Comparison of ENCODE assay signal across 26 mouse cellular contexts in genomic region chr7:34693916-34694315, GRCm38 (mm10). TPM values are rescaled to one million over a fixed set of nuclear protein-coding genes. Genes with fewer than 3 reads are reported as not detected.
A peak's percentile ranks its signal among the peaks of the same experiment; 100 is the strongest.
DNase-seq lines count a peak whose midpoint lies in the region; ATAC-seq and TF ChIP-seq lines count a peak whose summit lies in the region.
"Had no signal": no experiment of that assay in that cellular context is flagged by ENCODE, and none has a peak within 500 bp of the region (broad histone marks: within the 10 kb centered on the region; RNA-seq: fewer than 3 reads in every experiment).

No protein-coding gene starts in this region.

- H3K4me1 ChIP-seq in hindbrain, embryonic 11.5 days (replicated peaks; ENCODE audit: control insufficient read depth, insufficient read depth, low read length) = peaks cover 12% of the 10 kb centered on the region; the same call in 1 of the 2 replicates
- H3K4me1 ChIP-seq in hindbrain, postnatal 0 days (ENCODE audit: insufficient read depth, low read length) = peaks cover 11% of the 10 kb centered on the region; the same call in 1 of the 2 replicates
- H3K4me1 ChIP-seq in midbrain, embryonic 14.5 days (ENCODE audit: control insufficient read depth, insufficient read depth, low read length) = peaks cover 41% of the 10 kb centered on the region
- H3K4me1 ChIP-seq in midbrain, embryonic 15.5 days = peaks cover 47% of the 10 kb centered on the region
- peaks cover 4% of the 10 kb centered on the region for H3K4me1 ChIP-seq in ES-Bruce4 (ENCODE audit: control insufficient read depth, insufficient read depth, low read length)
- peaks cover 73% of the 10 kb centered on the region for H3K4me1 ChIP-seq in hindbrain, embryonic 13.5 days (replicated peaks)
- peaks cover 26% of the 10 kb centered on the region for H3K4me1 ChIP-seq in embryonic facial prominence, embryonic 10.5 days

- no peaks in the 10 kb centered on the region for H3K27me3 ChIP-seq in hindbrain, embryonic 11.5 days (ENCODE audit: control insufficient read depth, insufficient read depth, low read length)
- H3K27me3 ChIP-seq in hindbrain, postnatal 0 days (ENCODE audit: insufficient read depth, low read length) = no peaks in the 10 kb centered on the region
- no peaks in the 10 kb centered on the region for H3K27me3 ChIP-seq in midbrain, embryonic 14.5 days (ENCODE audit: control insufficient read depth, insufficient read depth, low read length)
- no peaks in the 10 kb centered on the region for H3K27me3 ChIP-seq in midbrain, embryonic 15.5 days (replicated peaks)
- H3K27me3 ChIP-seq in ES-Bruce4 (ENCODE audit: control insufficient read depth, insufficient read depth, low read length, poor library complexity, severe bottlenecking) = no peaks in the 10 kb centered on the region
- H3K27me3 ChIP-seq in hindbrain, embryonic 13.5 days = no peaks in the 10 kb centered on the region
- H3K27me3 ChIP-seq in embryonic facial prominence, embryonic 10.5 days (replicated peaks; ENCODE audit: low read depth, poor library complexity, severe bottlenecking) = no peaks in the 10 kb centered on the region
- H3K27me3 ChIP-seq: embryonic facial prominence, embryonic 12.5 days had no signal

- H3K4me3 ChIP-seq in hindbrain, embryonic 11.5 days (ENCODE audit: low read depth, low read length) = no peak overlapping the region
- H3K4me3 ChIP-seq in hindbrain, postnatal 0 days (ENCODE audit: low read length) = no peak overlapping the region
- no peak overlapping the region for H3K4me3 ChIP-seq in midbrain, embryonic 14.5 days (replicated peaks; ENCODE audit: low read depth, low read length)
- H3K4me3 ChIP-seq in midbrain, embryonic 15.5 days = no peak overlapping the region
- peak overlapping the region; percentile 16 for H3K4me3 ChIP-seq in ES-Bruce4 (ENCODE audit: low read depth, low read length)
- no peak overlapping the region for H3K4me3 ChIP-seq in hindbrain, embryonic 13.5 days
- no peak overlapping the region for H3K4me3 ChIP-seq in embryonic facial prominence, embryonic 10.5 days
- H3K4me3 ChIP-seq: embryonic facial prominence, embryonic 12.5 days had no signal

- H3K36me3 ChIP-seq in hindbrain, embryonic 11.5 days (ENCODE audit: control insufficient read depth, insufficient read depth, low read length) = no peaks in the 10 kb centered on the region
- H3K36me3 ChIP-seq in hindbrain, postnatal 0 days (ENCODE audit: insufficient read depth, low read length) = no peaks in the 10 kb centered on the region
- no peaks in the 10 kb centered on the region for H3K36me3 ChIP-seq in midbrain, embryonic 14.5 days (ENCODE audit: control insufficient read depth, insufficient read depth, low read length)
- no peaks in the 10 kb centered on the region for H3K36me3 ChIP-seq in midbrain, embryonic 15.5 days (replicated peaks)
- H3K36me3 ChIP-seq in ES-Bruce4 (ENCODE audit: control insufficient read depth, insufficient read depth, low read length, poor library complexity, severe bottlenecking) = no peaks in the 10 kb centered on the region
- H3K36me3 ChIP-seq in hindbrain, embryonic 13.5 days = no peaks in the 10 kb centered on the region
- H3K36me3 ChIP-seq in embryonic facial prominence, embryonic 10.5 days (replicated peaks) = no peaks in the 10 kb centered on the region
- H3K36me3 ChIP-seq: embryonic facial prominence, embryonic 12.5 days had no signal

- DNase-seq in hindbrain, embryonic 11.5 days (ENCODE audit: low spot score) = no peak
- no peak for DNase-seq in hindbrain, postnatal 0 days (ENCODE audit: low spot score)
- DNase-seq in midbrain, embryonic 14.5 days = no peak
- no peak for DNase-seq in embryonic facial prominence, embryonic 10.5 days (ENCODE audit: low spot score)
- DNase-seq: adrenal gland, postnatal 10 days; cerebellum, adult 9-10 months; cerebellum, postnatal 36 days; gastrocnemius, postnatal 36 days; heart, adult 18-20 months; heart, postnatal 36 days; kidney, adult 11 months; kidney, postnatal 14 days; layer of hippocampus, adult 9-11 months; liver; lung, embryonic 14.5 days; lung, postnatal 14 days; right cerebral cortex, postnatal 4 days; thymus, postnatal 4 days had no signal

- H3K27ac ChIP-seq in hindbrain, embryonic 11.5 days (ENCODE audit: low read depth, low read length) = peak overlapping the region; percentile 58; the same call in 1 of the 2 replicates
- no peak overlapping the region for H3K27ac ChIP-seq in hindbrain, postnatal 0 days
- peak overlapping the region; percentile 75 for H3K27ac ChIP-seq in midbrain, embryonic 14.5 days (replicated peaks; ENCODE audit: low read depth, low read length)
- no peak overlapping the region for H3K27ac ChIP-seq in midbrain, embryonic 15.5 days
- H3K27ac ChIP-seq in ES-Bruce4 (ENCODE audit: insufficient read depth, low read length) = no peak overlapping the region
- H3K27ac ChIP-seq in hindbrain, embryonic 13.5 days = peak overlapping the region; percentile 76
- no peak overlapping the region for H3K27ac ChIP-seq in embryonic facial prominence, embryonic 10.5 days (replicated peaks)
- H3K27ac ChIP-seq: embryonic facial prominence, embryonic 12.5 days; liver, embryonic 14.5 days; stomach, postnatal 0 days had no signal

- no peaks in the 10 kb centered on the region for H3K9me3 ChIP-seq in hindbrain, embryonic 11.5 days (ENCODE audit: control insufficient read depth, low read length)
- no peaks in the 10 kb centered on the region for H3K9me3 ChIP-seq in hindbrain, postnatal 0 days (ENCODE audit: low read length)
- no peaks in the 10 kb centered on the region for H3K9me3 ChIP-seq in midbrain, embryonic 14.5 days (ENCODE audit: control insufficient read depth, low read length)
- no peaks in the 10 kb centered on the region for H3K9me3 ChIP-seq in midbrain, embryonic 15.5 days
- no peaks in the 10 kb centered on the region for H3K9me3 ChIP-seq in ES-Bruce4 (replicated peaks; ENCODE audit: control insufficient read depth, insufficient read depth, low read length, poor library complexity, severe bottlenecking)
- no peaks in the 10 kb centered on the region for H3K9me3 ChIP-seq in hindbrain, embryonic 13.5 days
- no peaks in the 10 kb centered on the region for H3K9me3 ChIP-seq in embryonic facial prominence, embryonic 10.5 days
- H3K9me3 ChIP-seq: embryonic facial prominence, embryonic 12.5 days had no signal

- TF ChIP-seq EP300 in ES-Bruce4 (IDR thresholded peaks at IDR 0.05; ENCODE audit: insufficient read depth, low read depth, low read length) = no peak

- TF ChIP-seq CTCF in hindbrain, postnatal 0 days (IDR thresholded peaks at IDR 0.05; ENCODE audit: low read depth) = no peak
- TF ChIP-seq CTCF in ES-Bruce4 (IDR thresholded peaks at IDR 0.05; ENCODE audit: low read depth, low read length) = no peak

- H3K9ac ChIP-seq in hindbrain, embryonic 11.5 days (ENCODE audit: low read depth, low read length) = no peak overlapping the region
- H3K9ac ChIP-seq in hindbrain, postnatal 0 days (replicated peaks; ENCODE audit: low read length) = no peak overlapping the region
- no peak overlapping the region for H3K9ac ChIP-seq in midbrain, embryonic 14.5 days (replicated peaks; ENCODE audit: low read length)
- H3K9ac ChIP-seq in midbrain, embryonic 15.5 days = no peak overlapping the region
- H3K9ac ChIP-seq in ES-Bruce4 (ENCODE audit: low read depth, poor library complexity, severe bottlenecking) = no peak overlapping the region
- H3K9ac ChIP-seq in hindbrain, embryonic 13.5 days = no peak overlapping the region
- H3K9ac ChIP-seq: embryonic facial prominence, embryonic 12.5 days; liver, embryonic 14.5 days; lung, embryonic 14.5 days had no signal

- ATAC-seq in hindbrain, embryonic 11.5 days (ENCODE audit: low FRiP score) = no peak
- ATAC-seq in hindbrain, postnatal 0 days = no peak
- ATAC-seq in midbrain, embryonic 14.5 days (ENCODE audit: low FRiP score, low TSS enrichment) = no peak
- no peak for ATAC-seq in midbrain, embryonic 15.5 days (replicated peaks)
- ATAC-seq in hindbrain, embryonic 13.5 days (ENCODE audit: low FRiP score) = no peak
- ATAC-seq: forebrain, embryonic 14.5 days had no signal

- H3K4me2 ChIP-seq in hindbrain, embryonic 11.5 days (replicated peaks; ENCODE audit: low read depth, low read length) = no peak overlapping the region
- H3K4me2 ChIP-seq in hindbrain, postnatal 0 days (ENCODE audit: low read depth, low read length) = no peak overlapping the region
- H3K4me2 ChIP-seq in midbrain, embryonic 14.5 days (ENCODE audit: low read length) = no peak overlapping the region
- no peak overlapping the region for H3K4me2 ChIP-seq in midbrain, embryonic 15.5 days
- no peak overlapping the region for H3K4me2 ChIP-seq in hindbrain, embryonic 13.5 days
- H3K4me2 ChIP-seq: embryonic facial prominence, embryonic 12.5 days; heart, embryonic 11.5 days; lung, embryonic 14.5 days had no signal

- no peak for TF ChIP-seq POLR2A in ES-Bruce4 (IDR thresholded peaks at IDR 0.05; ENCODE audit: insufficient read depth, low read length)

- WGBS in hindbrain, embryonic 11.5 days = 96% methylated on average over 13 of the region's 13 CpGs
- WGBS in hindbrain, postnatal 0 days = 93% methylated on average over 13 of the region's 13 CpGs
- 94% methylated on average over 13 of the region's 13 CpGs for WGBS in midbrain, embryonic 14.5 days
- 96% methylated on average over 13 of the region's 13 CpGs for WGBS in midbrain, embryonic 15.5 days
- 94% methylated on average over 13 of the region's 13 CpGs for WGBS in hindbrain, embryonic 13.5 days
- 96% methylated on average over 13 of the region's 13 CpGs for WGBS in embryonic facial prominence, embryonic 10.5 days

RNA-seq across cellular contexts. Expression of gene Kctd15, which starts 37.4 kb away (rescaled TPM):
- 12.2 and 17.0 TPM in 2 replicates for polyA plus RNA-seq in hindbrain, embryonic 11.5 days (2014; fragmentation: Nextera tagmentation; extraction: Ambion mirVana)
- 58.7 and 59.7 TPM in 2 replicates for total RNA-seq in hindbrain, postnatal 0 days (2014; rRNA removed)
- polyA plus RNA-seq in hindbrain, postnatal 0 days (2015; fragmentation: Nextera tagmentation; extraction: Ambion mirVana) = 12.6 and 13.2 TPM in 2 replicates
- 17.5 and 29.1 TPM in 2 replicates for polyA plus RNA-seq in midbrain, embryonic 14.5 days (2014; fragmentation: Nextera tagmentation; extraction: Ambion mirVana)
- polyA plus RNA-seq in midbrain, embryonic 15.5 days (2015; fragmentation: Nextera tagmentation; extraction: Ambion mirVana) = 29.1 and 31.7 TPM in 2 replicates
- polyA plus RNA-seq in ES-Bruce4 (2011; ENCODE audit: insufficient read depth, insufficient read length, low read depth, missing spikeins) = 23.9 and 33.7 TPM in 2 replicates
- 33.7 and 36.0 TPM in 2 replicates for polyA plus RNA-seq in hindbrain, embryonic 13.5 days (2015; fragmentation: Nextera tagmentation; extraction: Ambion mirVana)
- 61.1 and 63.8 TPM in 2 replicates for polyA plus RNA-seq in embryonic facial prominence, embryonic 10.5 days (2016; fragmentation: Nextera tagmentation; extraction: Ambion mirVana)

Comparison
In these comparisons a context has a peak if more than half of its experiments do, and no peak if none do; other contexts are left out.
1. H3K27ac ChIP-seq: peak in hindbrain, embryonic 11.5 days (single experiment), midbrain, embryonic 14.5 days (single experiment) and hindbrain, embryonic 13.5 days (single experiment); none in hindbrain, postnatal 0 days (single experiment), midbrain, embryonic 15.5 days (single experiment), ES-Bruce4 (single experiment) and embryonic facial prominence, embryonic 10.5 days (single experiment).